Mouse (Mus musculus): ENCODE data around the gene Abcc9. TPM values are rescaled to one million over a fixed set of nuclear protein-coding genes. Genes with fewer than 3 reads are reported as not detected.

Gene Abcc9
- polyA plus RNA-seq, 1 experiment from 2014 or later, result 1.9 TPM

DNA sequence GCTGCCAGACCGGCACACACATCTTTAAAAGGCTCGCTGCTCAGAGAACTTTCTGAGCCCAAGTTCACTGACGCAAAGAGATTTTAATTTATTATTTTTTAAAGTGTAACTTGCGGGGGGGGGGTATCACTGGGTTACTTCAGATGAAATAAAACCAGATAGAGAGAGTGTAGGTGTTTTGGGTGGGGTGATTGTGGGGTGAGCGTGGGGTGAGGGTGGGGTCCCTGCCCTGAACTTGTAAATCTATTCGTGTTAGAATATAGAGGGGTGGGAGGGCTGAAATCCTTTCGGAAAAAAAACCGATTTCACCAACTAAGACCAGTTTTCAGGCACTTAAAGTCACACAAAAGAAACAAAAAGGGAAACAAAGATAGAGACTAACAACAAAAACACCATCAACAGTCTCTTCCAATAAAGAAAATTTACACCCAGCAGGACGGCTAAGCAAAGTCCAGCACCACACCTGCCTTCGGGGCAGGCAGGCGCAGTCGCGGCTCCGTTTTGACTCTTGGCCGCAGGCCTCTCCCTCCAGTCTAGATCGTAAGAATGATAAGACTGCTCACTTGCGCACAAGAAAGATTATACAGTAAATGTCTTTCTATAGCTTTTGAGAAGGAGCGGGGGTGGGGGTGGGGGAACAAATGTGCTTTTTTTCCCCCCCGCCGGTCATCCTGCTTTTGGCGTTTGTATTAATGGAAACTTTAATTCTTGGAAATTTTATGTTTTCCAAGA is 130.3 kb downstream of the Abcc9 start:
- no peaks in the 10 kb centered on the region for H3K9me3 ChIP-seq (replicated peaks; ENCODE audit: control insufficient read depth, low read length)
- ATAC-seq (no peak; the same call in 1 of the 2 replicates), DNase-seq (ENCODE audit: low spot score) (no peak)
- no peak overlapping the region for H3K27ac ChIP-seq (ENCODE audit: low read depth, low read length)
- H3K4me1 ChIP-seq (ENCODE audit: control insufficient read depth, insufficient read depth, low read length), result peaks cover 3% of the 10 kb centered on the region; the same call in 1 of the 2 replicates
- peaks cover 37% of the 10 kb centered on the region for H3K27me3 ChIP-seq (replicated peaks; ENCODE audit: control insufficient read depth, insufficient read depth, low read length)
- H3K4me3 ChIP-seq (ENCODE audit: low read depth, low read length), result peak overlapping the region; percentile 44
- peak overlapping the region; percentile 56 for H3K9ac ChIP-seq (ENCODE audit: low read length)
- H3K4me2 ChIP-seq (ENCODE audit: low read length), result peak overlapping the region; percentile 98
- H3K36me3 ChIP-seq (ENCODE audit: control insufficient read depth, insufficient read depth, low read length), result no peaks in the 10 kb centered on the region
- 4% methylated on average over 21 of the region's 21 CpGs for WGBS

GRCm38 (mm10) chr6:142571055-142571618 is 131.0 kb downstream of the Abcc9 start, which contains the start of gene Kcnj8:
TSS of gene Kcnj8 (minus strand) at chr6:142571614.
- WGBS, result under 1% methylated on average over 31 of the region's 34 CpGs
- no peaks in the 10 kb centered on the region for H3K36me3 ChIP-seq (ENCODE audit: control insufficient read depth, insufficient read depth, low read length)
- peak within 1 kb of the TSS; percentile 98 for H3K4me2 ChIP-seq (ENCODE audit: low read length)
- ATAC-seq (peak; percentile 87), DNase-seq (ENCODE audit: low spot score) (peak; percentile 66)
- peak within 1 kb of the TSS; percentile 44 for H3K4me3 ChIP-seq (ENCODE audit: low read depth, low read length)
- H3K9me3 ChIP-seq (replicated peaks; ENCODE audit: control insufficient read depth, low read length), result no peaks in the 10 kb centered on the region
- peaks cover 3% of the 10 kb centered on the region; the same call in 1 of the 2 replicates for H3K4me1 ChIP-seq (ENCODE audit: control insufficient read depth, insufficient read depth, low read length)
- no peak within 1 kb of the TSS for H3K27ac ChIP-seq (ENCODE audit: low read depth, low read length)
- peaks cover 37% of the 10 kb centered on the region for H3K27me3 ChIP-seq (replicated peaks; ENCODE audit: control insufficient read depth, insufficient read depth, low read length)
- peak within 1 kb of the TSS; percentile 56 for H3K9ac ChIP-seq (ENCODE audit: low read length)

GRCm38 (mm10) chr6:142570046-142570770 is 131.9 kb downstream of the Abcc9 start:
- WGBS, result 6% methylated on average over 30 of the region's 30 CpGs
- Histone ChIP-seq H3K27me3 (replicated peaks; ENCODE audit: control insufficient read depth, insufficient read depth, low read length) (peaks cover 37% of the 10 kb centered on the region), H3K4me3 (ENCODE audit: low read depth, low read length) (peak overlapping the region; percentile 11; the same call in 1 of the 2 replicates), H3K4me1 (ENCODE audit: control insufficient read depth, insufficient read depth, low read length) (peaks cover 3% of the 10 kb centered on the region; the same call in 1 of the 2 replicates), H3K9ac (ENCODE audit: low read length) (no peak overlapping the region), H3K9me3 (replicated peaks; ENCODE audit: control insufficient read depth, low read length) (no peaks in the 10 kb centered on the region), H3K4me2 (ENCODE audit: low read length) (peak overlapping the region; percentile 98), H3K36me3 (ENCODE audit: control insufficient read depth, insufficient read depth, low read length) (no peaks in the 10 kb centered on the region), H3K27ac (ENCODE audit: low read depth, low read length) (no peak overlapping the region)
- DNase-seq (ENCODE audit: low spot score), result no peak
- ATAC-seq, result no peak

DNA sequence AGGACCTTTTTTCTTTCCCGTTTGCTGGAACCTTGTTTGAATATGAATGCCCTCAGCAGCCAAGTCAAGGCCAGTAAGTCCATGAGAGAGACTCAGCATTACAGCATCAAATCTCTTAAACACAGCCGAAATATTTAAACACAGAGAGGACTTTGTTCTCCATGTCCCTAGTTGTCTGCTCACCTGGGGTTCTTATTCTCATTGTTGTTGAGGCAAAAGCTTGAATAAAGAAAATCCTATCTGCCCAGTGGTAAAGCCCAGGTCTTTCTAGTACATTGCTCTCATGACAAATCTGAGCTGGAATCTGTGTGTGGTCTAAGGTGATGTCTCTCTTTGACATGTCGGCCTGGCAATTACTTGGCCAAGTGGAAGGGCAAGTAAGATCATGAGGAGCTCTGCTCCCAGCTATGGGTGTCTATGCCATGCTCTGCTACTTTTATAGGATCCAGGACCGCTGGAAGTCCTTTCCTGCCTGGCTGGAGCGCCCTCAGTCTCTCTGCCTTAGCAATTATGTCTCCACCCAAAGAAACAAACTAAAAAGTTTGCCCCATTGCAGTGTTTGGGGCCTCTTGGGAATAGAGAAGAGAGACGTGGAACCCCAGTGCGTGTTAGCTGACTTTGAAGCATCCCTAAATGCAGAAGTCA is 133.3 kb downstream of the Abcc9 start:
- Histone ChIP-seq H3K9ac (ENCODE audit: low read length) (no peak overlapping the region), H3K36me3 (ENCODE audit: control insufficient read depth, insufficient read depth, low read length) (no peaks in the 10 kb centered on the region), H3K4me2 (ENCODE audit: low read length) (no peak overlapping the region), H3K4me3 (ENCODE audit: low read depth, low read length) (no peak overlapping the region), H3K27ac (ENCODE audit: low read depth, low read length) (no peak overlapping the region), H3K9me3 (replicated peaks; ENCODE audit: control insufficient read depth, low read length) (no peaks in the 10 kb centered on the region), H3K27me3 (replicated peaks; ENCODE audit: control insufficient read depth, insufficient read depth, low read length) (peaks cover 37% of the 10 kb centered on the region), H3K4me1 (ENCODE audit: control insufficient read depth, insufficient read depth, low read length) (peaks cover 3% of the 10 kb centered on the region; the same call in 1 of the 2 replicates)
- 34% methylated on average over 7 of the region's 7 CpGs for WGBS
- no peak for ATAC-seq
- no peak for DNase-seq (ENCODE audit: low spot score)

DNA sequence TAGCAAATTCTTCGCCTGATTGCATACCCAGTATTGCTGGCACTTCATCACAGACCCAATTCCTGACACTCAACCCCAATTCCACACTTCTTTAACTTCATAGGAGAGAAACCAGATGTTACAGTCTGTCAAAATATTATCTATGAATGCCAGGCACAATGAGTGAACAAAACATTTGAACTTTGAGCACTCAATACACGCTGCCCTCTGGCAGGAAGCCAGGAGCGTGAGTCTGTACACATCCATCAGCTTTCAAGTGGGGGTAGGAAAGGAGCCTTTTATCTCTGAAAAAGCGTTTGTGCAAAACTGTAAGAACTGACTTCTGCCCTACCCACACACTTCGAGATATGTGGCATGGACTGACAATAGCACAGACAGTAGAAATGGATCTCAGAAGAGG is 134.7 kb downstream of the Abcc9 start:
- peaks cover 32% of the 10 kb centered on the region for H3K27me3 ChIP-seq (replicated peaks; ENCODE audit: control insufficient read depth, insufficient read depth, low read length)
- H3K4me1 ChIP-seq (ENCODE audit: control insufficient read depth, insufficient read depth, low read length), result peaks cover 3% of the 10 kb centered on the region; the same call in 1 of the 2 replicates
- peak; percentile 29 for DNase-seq (ENCODE audit: low spot score)
- H3K36me3 ChIP-seq (ENCODE audit: control insufficient read depth, insufficient read depth, low read length), result no peaks in the 10 kb centered on the region
- ATAC-seq, result no peak
- H3K27ac ChIP-seq (ENCODE audit: low read depth, low read length), result no peak overlapping the region
- 41% methylated on average over 5 of the region's 5 CpGs for WGBS
- no peak overlapping the region for H3K4me2 ChIP-seq (ENCODE audit: low read length)
- no peak overlapping the region for H3K4me3 ChIP-seq (ENCODE audit: low read depth, low read length)
- H3K9me3 ChIP-seq (replicated peaks; ENCODE audit: control insufficient read depth, low read length), result no peaks in the 10 kb centered on the region
- no peak overlapping the region for H3K9ac ChIP-seq (ENCODE audit: low read length)

DNA sequence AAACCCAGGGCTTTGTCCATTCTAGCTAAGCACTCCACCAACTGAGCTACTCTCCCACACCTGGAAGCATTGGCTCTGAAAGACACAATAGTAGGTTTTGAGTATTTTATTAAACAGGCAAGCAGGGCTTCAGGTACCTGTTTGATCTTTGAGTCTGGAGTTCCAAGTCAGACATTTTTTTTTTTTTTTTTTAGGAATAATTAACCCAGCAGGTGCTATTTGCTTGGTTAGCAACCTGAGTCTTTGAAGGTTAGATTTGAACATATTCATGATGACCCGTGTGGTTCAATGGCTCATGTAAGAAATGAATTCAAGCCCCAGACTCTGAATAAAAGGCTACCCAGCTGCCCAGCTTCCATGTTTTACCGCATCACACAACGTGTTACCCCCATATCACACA is 137.4 kb downstream of the Abcc9 start:
- no peak for ATAC-seq
- H3K4me1 ChIP-seq (ENCODE audit: control insufficient read depth, insufficient read depth, low read length), result no peaks in the 10 kb centered on the region
- H3K9ac ChIP-seq (ENCODE audit: low read length), result no peak overlapping the region
- no peak overlapping the region for H3K4me2 ChIP-seq (ENCODE audit: low read length)
- H3K27ac ChIP-seq (ENCODE audit: low read depth, low read length), result no peak overlapping the region
- WGBS, result 96% methylated on average over 3 of the region's 3 CpGs
- DNase-seq (ENCODE audit: low spot score), result no peak
- no peaks in the 10 kb centered on the region for H3K36me3 ChIP-seq (ENCODE audit: control insufficient read depth, insufficient read depth, low read length)
- no peaks in the 10 kb centered on the region for H3K9me3 ChIP-seq (replicated peaks; ENCODE audit: control insufficient read depth, low read length)
- no peak overlapping the region for H3K4me3 ChIP-seq (ENCODE audit: low read depth, low read length)
- H3K27me3 ChIP-seq (replicated peaks; ENCODE audit: control insufficient read depth, insufficient read depth, low read length), result peaks cover 13% of the 10 kb centered on the region

- no peak overlapping the region for H3K4me2 ChIP-seq (ENCODE audit: low read length)
- H3K9me3 ChIP-seq (replicated peaks; ENCODE audit: control insufficient read depth, low read length), result no peaks in the 10 kb centered on the region
- no peak for DNase-seq (ENCODE audit: low spot score)
- H3K27ac ChIP-seq (ENCODE audit: low read depth, low read length), result no peak overlapping the region
- WGBS, result 74% methylated on average over 1 of the region's 1 CpGs
- no peak overlapping the region for H3K4me3 ChIP-seq (ENCODE audit: low read depth, low read length)
- no peak for ATAC-seq
- no peaks in the 10 kb centered on the region for H3K27me3 ChIP-seq (replicated peaks; ENCODE audit: control insufficient read depth, insufficient read depth, low read length)
- H3K36me3 ChIP-seq (ENCODE audit: control insufficient read depth, insufficient read depth, low read length), result no peaks in the 10 kb centered on the region
- no peak overlapping the region for H3K9ac ChIP-seq (ENCODE audit: low read length)
- no peaks in the 10 kb centered on the region for H3K4me1 ChIP-seq (ENCODE audit: control insufficient read depth, insufficient read depth, low read length)
These were observed 141.0 kb downstream of the Abcc9 start for GRCm38 (mm10) chr6:142561151-142561550.

DNA sequence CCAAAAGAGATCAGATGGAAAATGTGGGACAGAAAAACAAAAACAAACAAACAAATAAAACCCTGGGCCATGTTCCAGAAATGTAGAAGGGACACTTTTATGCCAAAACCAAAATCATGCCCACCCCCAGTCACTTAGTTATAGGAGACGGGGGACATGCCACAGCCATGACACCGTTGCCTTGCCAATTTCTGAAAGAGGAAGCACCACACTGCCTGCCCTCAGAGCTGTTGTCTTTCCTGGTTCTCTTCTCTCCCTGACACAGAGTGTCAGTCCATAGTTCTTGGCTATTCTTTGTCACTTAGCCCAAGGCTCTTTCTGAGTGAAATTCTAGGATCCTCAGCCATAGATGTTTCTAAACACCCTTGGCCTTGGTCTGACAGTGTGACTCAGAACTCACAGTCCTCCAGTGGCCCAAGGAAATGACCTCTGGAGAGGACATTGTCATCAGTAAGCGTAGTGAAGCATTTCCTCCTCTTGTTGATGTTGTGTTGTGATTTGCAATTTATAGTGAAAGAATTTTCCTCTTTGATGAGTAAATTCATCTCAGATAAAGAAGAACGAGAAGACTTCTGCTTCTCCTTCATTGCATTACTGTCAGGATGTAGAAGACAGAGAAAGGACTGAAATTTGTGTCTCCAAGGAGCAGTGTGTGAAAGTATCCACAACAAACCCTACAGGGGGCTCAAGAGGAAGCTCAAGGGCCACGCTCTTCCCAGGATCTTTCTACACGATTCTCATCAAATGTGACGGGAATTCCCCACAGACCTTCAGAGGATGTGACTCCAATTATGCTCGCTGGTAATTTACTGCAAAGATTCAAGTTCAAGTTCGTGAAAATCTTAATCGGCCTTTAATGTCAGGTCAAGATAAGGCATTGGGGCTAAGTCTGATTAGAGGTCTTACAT is 143.1 kb downstream of the Abcc9 start:
- no peak overlapping the region for H3K27ac ChIP-seq (ENCODE audit: low read depth, low read length)
- no peaks in the 10 kb centered on the region for H3K4me1 ChIP-seq (ENCODE audit: control insufficient read depth, insufficient read depth, low read length)
- no peaks in the 10 kb centered on the region for H3K9me3 ChIP-seq (replicated peaks; ENCODE audit: control insufficient read depth, low read length)
- ATAC-seq, result no peak
- no peak overlapping the region for H3K4me2 ChIP-seq (ENCODE audit: low read length)
- no peak for DNase-seq (ENCODE audit: low spot score)
- H3K9ac ChIP-seq (ENCODE audit: low read length), result no peak overlapping the region
- no peaks in the 10 kb centered on the region for H3K36me3 ChIP-seq (ENCODE audit: control insufficient read depth, insufficient read depth, low read length)
- 87% methylated on average over 10 of the region's 10 CpGs for WGBS
- no peak overlapping the region for H3K4me3 ChIP-seq (ENCODE audit: low read depth, low read length)
- no peaks in the 10 kb centered on the region for H3K27me3 ChIP-seq (replicated peaks; ENCODE audit: control insufficient read depth, insufficient read depth, low read length)

Measured in forebrain, embryonic 14.5 days (tissue).